Mouse (Mus musculus) megakaryocyte, embryonic 14.5 days (primary cell): ENCODE data around the gene Fig4. TPM values are rescaled to one million over a fixed set of nuclear protein-coding genes. Genes with fewer than 3 reads are reported as not detected.

ENCODE experiments used
- H3K27me3 ChIP-seq: replicated peaks from 2 replicates; pipeline ENCODE3; 2012; ENCODE audit warnings: inconsistent platforms
- H3K36me3 ChIP-seq: replicated peaks from 2 replicates; pipeline ENCODE3; 2012; ENCODE audit warnings: low read length, inconsistent platforms, mixed read lengths
- H3K4me1 ChIP-seq: 2 replicates; pipeline ENCODE4 v1.6.1; 2012; ENCODE audit warnings: inconsistent platforms
- H3K4me3 ChIP-seq: replicated peaks from 2 replicates; pipeline ENCODE3; 2012; ENCODE audit warnings: moderate library complexity, mild to moderate bottlenecking, inconsistent platforms
- H3K9me3 ChIP-seq: 2 replicates; pipeline ENCODE4 v1.6.1; 2012; ENCODE audit warnings: inconsistent platforms
- FLI1 ChIP-seq: IDR thresholded peaks from 2 replicates; pipeline ENCODE4 v1.6.1; 2012; ENCODE audit warnings: low read length, inconsistent platforms, mixed read lengths
- GATA1 ChIP-seq: IDR thresholded peaks from 3 replicates; pipeline ENCODE4 v1.6.1; 2012; ENCODE audit warnings: mixed read lengths, low read length, inconsistent platforms, borderline replicate concordance
- polyA plus RNA-seq: library from polyadenylated mRNA; stranded (reverse); fragments of >175 nt; gene quantifications from 2 replicates; pipeline ENCODE4 v1.2.3, GENCODE M21; 2012; ENCODE audit warnings: low replicate concordance; ENCODE audit not compliant: insufficient read depth

Fig4 gene
- polyA plus RNA-seq, 1 experiment, result 1.5 TPM

DNA sequence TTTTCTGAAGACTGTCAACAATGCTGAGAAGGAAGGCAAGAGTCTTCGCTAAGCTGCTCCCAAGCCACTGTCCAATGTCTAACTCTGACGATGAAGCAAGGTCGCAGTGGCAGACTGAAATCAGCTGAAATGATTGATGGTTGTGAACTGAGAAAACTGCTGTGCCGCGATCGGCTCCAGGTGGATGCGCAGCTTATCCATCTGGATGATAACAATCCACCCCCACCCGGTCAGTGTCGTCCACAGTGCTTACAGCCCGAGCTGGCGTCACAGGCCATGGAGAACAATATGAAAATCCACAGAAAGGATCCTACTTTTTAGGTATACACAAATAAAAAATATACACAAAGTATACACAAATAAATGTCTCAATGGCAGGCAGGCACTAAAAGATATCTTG lies 8.3 kb downstream of the Fig4 start:
- no peaks in the 10 kb centered on the region for H3K9me3 ChIP-seq
- no peaks in the 10 kb centered on the region for H3K36me3 ChIP-seq
- TF ChIP-seq FLI1 (no peak), GATA1 (no peak)
- H3K27me3 ChIP-seq, result no peaks in the 10 kb centered on the region
- H3K4me1 ChIP-seq, result peaks cover 13% of the 10 kb centered on the region
- H3K4me3 ChIP-seq, result no peak overlapping the region

DNA sequence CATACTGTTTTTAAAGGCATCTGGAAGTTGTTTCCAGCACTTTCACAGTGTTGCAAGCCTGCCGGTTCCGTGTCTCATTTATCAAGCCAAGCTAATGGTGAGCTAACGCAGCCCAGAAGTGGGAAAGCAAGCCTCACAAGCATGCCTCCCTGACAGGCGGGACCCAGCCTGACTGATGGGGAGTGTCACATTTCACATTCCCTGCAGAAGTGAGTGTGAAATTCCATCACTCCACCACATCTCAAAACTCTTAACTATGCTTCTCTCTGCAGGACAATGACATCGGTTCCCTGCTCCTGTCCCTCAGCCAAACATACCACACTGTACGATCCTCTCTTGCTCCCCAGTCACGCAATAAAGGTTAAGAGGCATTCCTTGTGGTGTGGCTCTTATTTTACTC lies 10.0 kb downstream of the Fig4 start:
- H3K9me3 ChIP-seq, result no peaks in the 10 kb centered on the region
- no peaks in the 10 kb centered on the region for H3K36me3 ChIP-seq
- TF ChIP-seq FLI1 (no peak), GATA1 (no peak)
- H3K4me3 ChIP-seq, result no peak overlapping the region
- no peaks in the 10 kb centered on the region for H3K27me3 ChIP-seq
- peaks cover 23% of the 10 kb centered on the region for H3K4me1 ChIP-seq

DNA sequence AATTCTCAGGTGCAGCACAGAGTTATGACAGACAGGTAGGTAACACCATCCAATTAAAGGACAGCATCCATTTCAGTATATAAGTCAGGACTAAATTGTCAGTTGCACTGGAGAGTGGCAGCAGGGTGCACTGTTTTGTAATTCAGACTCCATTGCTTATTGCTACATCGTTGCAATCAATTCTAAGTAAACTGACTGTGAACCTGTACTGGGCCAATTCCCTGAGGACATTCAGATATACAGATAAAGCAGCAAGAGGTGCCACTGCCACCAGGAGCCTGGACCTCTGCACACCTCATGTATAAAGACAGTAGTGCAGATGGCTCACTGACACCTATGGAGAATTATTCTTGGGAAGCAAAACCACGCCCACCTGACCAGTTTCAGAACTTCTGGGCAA lies 12.0 kb downstream of the Fig4 start:
- no peaks in the 10 kb centered on the region for H3K9me3 ChIP-seq
- no peak overlapping the region for H3K4me3 ChIP-seq
- no peaks in the 10 kb centered on the region for H3K27me3 ChIP-seq
- no peaks in the 10 kb centered on the region for H3K36me3 ChIP-seq
- peaks cover 23% of the 10 kb centered on the region for H3K4me1 ChIP-seq
- TF ChIP-seq FLI1 (no peak), GATA1 (no peak)

DNA sequence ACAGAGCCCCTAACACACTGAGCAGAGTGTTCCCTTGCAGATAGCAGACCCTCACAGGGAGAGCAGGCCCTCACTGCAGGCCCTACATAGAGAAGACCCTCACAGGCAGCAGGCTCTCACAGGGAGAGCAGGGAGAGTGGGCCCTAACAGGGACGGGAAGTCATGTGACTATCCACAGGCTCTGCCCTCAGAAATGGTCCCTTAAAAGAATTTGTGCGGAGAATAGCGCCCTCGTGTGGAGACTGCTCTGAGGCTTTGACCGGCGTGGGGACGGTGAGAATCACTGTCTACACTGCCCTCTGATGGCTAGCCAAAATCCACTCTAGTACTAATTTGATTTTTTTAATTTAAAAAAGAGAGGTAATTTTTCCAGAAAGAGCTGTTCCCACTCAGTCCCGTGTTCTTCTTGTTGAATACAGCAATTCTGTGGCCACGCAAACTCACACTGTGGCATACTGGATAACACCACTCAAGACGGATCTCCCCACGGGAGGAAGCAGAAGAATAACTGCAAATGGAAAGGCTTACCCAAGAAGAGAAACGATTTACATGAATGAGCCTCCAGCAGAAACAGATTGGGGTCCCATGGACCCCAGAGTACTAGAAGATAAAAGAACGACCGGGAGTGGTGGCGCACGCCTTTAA lies 14.2 kb downstream of the Fig4 start:
- no peak for TF ChIP-seq GATA1
- TF ChIP-seq FLI1, result no peak
- Histone ChIP-seq H3K4me3 (peak overlapping the region; percentile 55), H3K36me3 (peaks cover 14% of the 10 kb centered on the region), H3K4me1 (peaks cover 23% of the 10 kb centered on the region), H3K9me3 (no peaks in the 10 kb centered on the region), H3K27me3 (no peaks in the 10 kb centered on the region)

DNA sequence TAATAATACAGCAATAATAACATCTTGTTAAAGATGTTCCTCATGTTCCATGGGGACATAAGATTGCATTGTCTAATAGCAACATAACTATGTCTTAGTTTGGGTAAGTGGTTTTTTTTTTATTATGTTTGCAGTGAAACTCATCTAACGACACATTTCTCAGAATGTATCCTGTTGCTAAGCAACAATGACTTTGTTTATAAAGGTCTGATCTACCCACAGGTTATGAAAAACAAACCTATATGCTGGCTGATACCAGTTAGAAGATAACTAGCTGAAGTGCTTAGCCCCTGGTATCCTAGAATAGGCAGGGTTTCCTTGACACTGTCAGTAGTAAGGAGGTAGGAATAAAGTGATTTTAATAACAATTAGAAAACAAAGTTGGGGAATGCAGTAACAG lies 15.0 kb downstream of the Fig4 start:
- no peak overlapping the region for H3K4me3 ChIP-seq
- no peaks in the 10 kb centered on the region for H3K27me3 ChIP-seq
- H3K4me1 ChIP-seq, result peaks cover 16% of the 10 kb centered on the region
- H3K9me3 ChIP-seq, result no peaks in the 10 kb centered on the region
- H3K36me3 ChIP-seq, result peaks cover 23% of the 10 kb centered on the region
- TF ChIP-seq FLI1 (no peak), GATA1 (no peak)

DNA sequence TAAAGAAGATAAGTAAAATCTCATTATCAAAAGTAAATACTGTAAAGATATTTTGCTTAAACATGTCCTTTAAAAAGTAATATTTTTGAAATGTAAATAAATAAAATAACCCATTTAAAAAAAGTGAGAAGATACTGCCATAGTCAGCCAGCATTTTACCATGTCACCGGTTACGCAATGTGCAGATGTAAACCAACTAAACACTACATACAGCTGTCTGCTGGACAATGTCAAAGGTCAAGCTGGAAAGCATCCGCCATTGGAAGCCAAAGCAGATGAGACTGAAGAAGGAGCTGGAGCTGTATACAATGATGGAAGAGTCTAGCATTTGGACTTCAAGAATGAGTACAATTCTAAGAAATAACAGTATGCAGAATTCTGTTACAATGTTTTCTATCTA lies 15.4 kb downstream of the Fig4 start:
- no peaks in the 10 kb centered on the region for H3K9me3 ChIP-seq
- H3K27me3 ChIP-seq, result no peaks in the 10 kb centered on the region
- H3K4me3 ChIP-seq, result no peak overlapping the region
- TF ChIP-seq GATA1 (no peak), FLI1 (no peak)
- H3K4me1 ChIP-seq, result peaks cover 13% of the 10 kb centered on the region
- H3K36me3 ChIP-seq, result peaks cover 27% of the 10 kb centered on the region

DNA sequence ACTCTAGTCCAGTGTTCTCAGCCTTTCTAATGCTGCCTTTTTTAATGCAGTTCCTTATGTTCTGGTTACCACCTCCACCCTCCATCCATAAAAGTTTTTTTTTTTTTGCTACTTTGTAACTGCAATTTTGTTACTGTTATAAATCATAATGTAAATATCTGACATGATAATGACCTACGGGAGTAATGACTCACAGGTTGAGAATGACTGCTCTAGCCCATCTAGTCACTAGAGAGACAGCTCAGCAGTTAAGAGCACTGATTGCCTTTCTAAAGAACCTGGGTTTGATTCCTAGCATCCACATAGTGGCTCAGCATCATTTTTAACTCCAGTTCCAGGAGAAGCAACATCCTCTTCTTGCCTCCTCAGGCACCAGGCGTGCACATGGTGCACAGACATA lies 21.0 kb downstream of the Fig4 start:
- TF ChIP-seq FLI1 (no peak), GATA1 (no peak)
- no peak overlapping the region for H3K4me3 ChIP-seq
- no peaks in the 10 kb centered on the region for H3K9me3 ChIP-seq
- H3K36me3 ChIP-seq, result peaks cover 28% of the 10 kb centered on the region
- H3K4me1 ChIP-seq, result no peaks in the 10 kb centered on the region
- no peaks in the 10 kb centered on the region for H3K27me3 ChIP-seq

DNA sequence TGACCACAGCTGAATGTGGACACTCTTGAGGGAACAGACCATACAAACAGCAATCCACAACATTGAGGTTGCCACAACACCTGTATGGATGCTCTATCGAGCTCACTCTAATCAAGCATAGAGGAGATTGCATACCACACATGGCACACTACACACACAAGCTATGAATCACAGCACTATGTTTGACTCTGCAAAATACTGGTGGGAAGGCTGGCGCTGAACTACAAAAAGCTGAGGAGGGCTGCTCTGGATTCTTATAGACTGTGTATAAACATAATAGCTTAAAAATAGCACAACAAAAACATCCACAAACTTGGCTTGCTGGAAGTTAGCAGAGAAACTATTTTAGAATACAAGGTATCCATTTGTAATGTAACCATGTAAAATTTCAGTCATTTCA lies 22.3 kb downstream of the Fig4 start:
- Histone ChIP-seq H3K27me3 (no peaks in the 10 kb centered on the region), H3K9me3 (no peaks in the 10 kb centered on the region), H3K4me3 (no peak overlapping the region), H3K4me1 (no peaks in the 10 kb centered on the region), H3K36me3 (peaks cover 38% of the 10 kb centered on the region)
- no peak for TF ChIP-seq FLI1
- TF ChIP-seq GATA1, result no peak

DNA sequence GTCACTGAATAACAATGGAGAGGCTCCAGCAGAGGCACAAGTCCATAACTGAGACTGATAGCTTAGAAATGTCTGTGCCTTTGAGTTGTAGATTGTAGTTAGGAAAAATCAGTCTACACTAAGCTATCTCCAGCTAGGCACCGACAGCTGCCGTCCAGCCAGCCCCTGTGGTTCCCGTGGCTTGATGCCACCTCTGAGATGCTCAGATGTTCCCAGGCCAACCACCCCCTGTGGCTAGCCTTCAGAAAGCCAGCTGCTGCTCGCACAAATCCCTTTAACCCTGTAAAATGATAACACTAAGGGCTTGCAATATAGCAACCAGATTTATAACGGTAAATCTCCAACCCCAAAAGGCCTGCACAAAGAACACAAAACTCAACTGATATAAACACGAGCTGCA lies 22.9 kb downstream of the Fig4 start:
- H3K27me3 ChIP-seq, result no peaks in the 10 kb centered on the region
- peaks cover 37% of the 10 kb centered on the region for H3K36me3 ChIP-seq
- TF ChIP-seq FLI1 (no peak), GATA1 (no peak)
- no peaks in the 10 kb centered on the region for H3K4me1 ChIP-seq
- no peaks in the 10 kb centered on the region for H3K9me3 ChIP-seq
- no peak overlapping the region for H3K4me3 ChIP-seq

DNA sequence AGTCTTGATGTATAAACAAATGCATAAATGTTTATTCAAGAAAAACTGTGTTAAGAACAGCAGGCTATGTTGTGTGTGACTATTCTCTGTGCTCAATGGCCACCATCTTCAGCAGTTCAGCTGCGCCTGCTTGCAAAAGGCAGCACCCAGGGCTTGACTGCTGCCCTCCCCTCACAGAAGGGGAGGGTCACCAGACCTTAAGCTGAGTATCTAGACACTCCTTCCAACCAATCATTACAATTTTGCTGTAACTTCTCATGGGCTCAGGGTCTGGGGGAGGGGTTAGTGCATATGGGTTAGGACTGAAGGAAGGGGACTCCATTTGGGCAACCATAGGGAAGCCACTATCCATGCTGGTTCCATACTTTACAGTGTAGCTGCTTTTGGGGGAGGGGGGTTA lies 24.3 kb downstream of the Fig4 start:
- Histone ChIP-seq H3K36me3 (peaks cover 30% of the 10 kb centered on the region), H3K9me3 (no peaks in the 10 kb centered on the region), H3K4me1 (peaks cover 7% of the 10 kb centered on the region), H3K27me3 (no peaks in the 10 kb centered on the region), H3K4me3 (no peak overlapping the region)
- TF ChIP-seq GATA1, result no peak
- TF ChIP-seq FLI1, result no peak

DNA sequence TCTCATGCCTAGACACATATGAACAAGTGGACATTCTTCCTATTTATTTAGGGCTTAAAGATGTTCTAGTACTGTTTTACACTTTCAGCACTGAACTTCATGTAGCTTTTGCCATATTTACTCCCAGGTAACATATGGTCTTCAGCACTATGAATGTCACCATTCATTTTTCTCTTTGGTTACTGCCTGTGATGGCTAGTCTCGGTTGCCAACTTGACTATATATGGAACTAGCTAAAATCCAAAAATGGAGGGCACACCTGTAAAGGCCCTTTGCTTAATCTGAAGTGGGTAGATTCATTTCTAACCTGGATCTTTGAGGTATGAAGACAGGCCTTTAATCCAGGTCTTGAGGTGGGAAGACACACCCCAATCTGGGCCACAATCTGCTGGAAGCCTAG lies 28.2 kb downstream of the Fig4 start:
- TF ChIP-seq FLI1, result no peak
- no peak for TF ChIP-seq GATA1
- Histone ChIP-seq H3K4me1 (peaks cover 17% of the 10 kb centered on the region), H3K27me3 (no peaks in the 10 kb centered on the region), H3K9me3 (no peaks in the 10 kb centered on the region), H3K4me3 (no peak overlapping the region), H3K36me3 (peaks cover 30% of the 10 kb centered on the region)
